In genomic region chr12:40114883-40115282, GRCm38 (mm10) we compare ENCODE assay signal across 26 mouse cellular contexts. TPM values are rescaled to one million over a fixed set of nuclear protein-coding genes. Genes with fewer than 3 reads are reported as not detected.
A peak's percentile ranks its signal among the peaks of the same experiment; 100 is the strongest.
DNase-seq lines count a peak whose midpoint lies in the region; ATAC-seq and TF ChIP-seq lines count a peak whose summit lies in the region.
"Had no signal": no experiment of that assay in that cellular context is flagged by ENCODE, and none has a peak within 500 bp of the region (broad histone marks: within the 10 kb centered on the region; RNA-seq: fewer than 3 reads in every experiment).

No protein-coding gene starts in this region.

- no peak for ATAC-seq in kidney, embryonic 15.5 days (replicated peaks; ENCODE audit: low FRiP score)
- no peak for ATAC-seq in hindbrain, embryonic 12.5 days (ENCODE audit: low FRiP score)
- ATAC-seq: forebrain, embryonic 14.5 days; forebrain, embryonic 16.5 days had no signal

- no peaks in the 10 kb centered on the region; the same call in 1 of the 2 replicates for H3K36me3 ChIP-seq in kidney, adult 2 months (ENCODE audit: control insufficient read depth, insufficient read depth, low read length)
- no peaks in the 10 kb centered on the region for H3K36me3 ChIP-seq in kidney, embryonic 15.5 days
- no peaks in the 10 kb centered on the region for H3K36me3 ChIP-seq in splenic B cell, adult 2 months (ENCODE audit: control insufficient read depth, insufficient read depth, low read length, poor library complexity, severe bottlenecking)
- H3K36me3 ChIP-seq in hindbrain, embryonic 12.5 days: no peaks in the 10 kb centered on the region
- H3K36me3 ChIP-seq: embryonic facial prominence, embryonic 13.5 days; embryonic facial prominence, embryonic 15.5 days; forebrain, embryonic 10.5 days; forebrain, embryonic 12.5 days; G1E had no signal

- peaks cover 9% of the 10 kb centered on the region; the same call in 1 of the 2 replicates for H3K4me1 ChIP-seq in kidney, adult 2 months (ENCODE audit: control insufficient read depth, insufficient read depth, low read length)
- no peaks in the 10 kb centered on the region for H3K4me1 ChIP-seq in kidney, embryonic 15.5 days
- no peaks in the 10 kb centered on the region for H3K4me1 ChIP-seq in hindbrain, embryonic 12.5 days
- H3K4me1 ChIP-seq: embryonic facial prominence, embryonic 13.5 days; embryonic facial prominence, embryonic 15.5 days; forebrain, embryonic 10.5 days; forebrain, embryonic 12.5 days had no signal

- no peaks in the 10 kb centered on the region for H3K27me3 ChIP-seq in kidney, adult 2 months (replicated peaks; ENCODE audit: control insufficient read depth, insufficient read depth, low read length)
- H3K27me3 ChIP-seq in kidney, embryonic 15.5 days: no peaks in the 10 kb centered on the region
- no peaks in the 10 kb centered on the region for H3K27me3 ChIP-seq in splenic B cell, adult 2 months (ENCODE audit: control insufficient read depth, insufficient read depth, low read length, poor library complexity, severe bottlenecking)
- H3K27me3 ChIP-seq in hindbrain, embryonic 12.5 days: no peaks in the 10 kb centered on the region
- H3K27me3 ChIP-seq: embryonic facial prominence, embryonic 13.5 days; embryonic facial prominence, embryonic 15.5 days; forebrain, embryonic 12.5 days had no signal

- no peak for TF ChIP-seq POLR2A in kidney, adult 2 months (IDR thresholded peaks at IDR 0.05; ENCODE audit: low read depth, low read length)

- DNase-seq in kidney, adult 2 months: no peak
- DNase-seq in B cell, adult 2 months: peak; percentile 14 to 19
- DNase-seq in Muller cell, postnatal 12 days (ENCODE audit: inconsistent ontology term): peak; percentile 63
- DNase-seq in splenic B cell, adult 2 months (ENCODE audit: low read depth, low spot score): peak; percentile 49
- no peak for DNase-seq in layer of hippocampus, adult 18-20 months (ENCODE audit: low spot score in 2 of 2)
- no peak for DNase-seq in thymus, postnatal 14 days
- DNase-seq: adrenal gland, adult 2 months; adrenal gland, postnatal 25 days; cerebellum, adult 11 months; cerebellum, adult 18-20 months; cerebellum, adult 8-10 months; cerebellum, adult 9-11 months; cerebellum, postnatal 14 days; cerebellum, postnatal 36 days; embryo, embryonic 11 days had no signal

- H3K27ac ChIP-seq in kidney, adult 2 months (ENCODE audit: insufficient read depth, low read depth, low read length): peak overlapping the region; percentile 52
- H3K27ac ChIP-seq in kidney, embryonic 15.5 days: no peak overlapping the region
- no peak overlapping the region for H3K27ac ChIP-seq in hindbrain, embryonic 12.5 days
- H3K27ac ChIP-seq: embryonic facial prominence, embryonic 13.5 days; embryonic facial prominence, embryonic 15.5 days; forebrain, embryonic 10.5 days; forebrain, embryonic 12.5 days had no signal

- H3K4me3 ChIP-seq in kidney, adult 2 months (ENCODE audit: insufficient read depth, low read depth, low read length): no peak overlapping the region
- H3K4me3 ChIP-seq in kidney, embryonic 15.5 days (replicated peaks): no peak overlapping the region
- H3K4me3 ChIP-seq in hindbrain, embryonic 12.5 days: no peak overlapping the region
- H3K4me3 ChIP-seq: embryonic facial prominence, embryonic 13.5 days; embryonic facial prominence, embryonic 15.5 days; erythroblast, embryonic 14.5 days; forebrain, embryonic 10.5 days; forebrain, embryonic 12.5 days had no signal

- H3K9ac ChIP-seq in kidney, embryonic 15.5 days: no peak overlapping the region
- no peak overlapping the region for H3K9ac ChIP-seq in hindbrain, embryonic 12.5 days
- H3K9ac ChIP-seq: embryonic facial prominence, embryonic 13.5 days; embryonic facial prominence, embryonic 15.5 days; forebrain, embryonic 12.5 days had no signal

- H3K4me2 ChIP-seq in kidney, embryonic 15.5 days: no peak overlapping the region
- H3K4me2 ChIP-seq in hindbrain, embryonic 12.5 days (replicated peaks): no peak overlapping the region
- H3K4me2 ChIP-seq: embryonic facial prominence, embryonic 13.5 days; embryonic facial prominence, embryonic 15.5 days; forebrain, embryonic 12.5 days had no signal

- no peaks in the 10 kb centered on the region for H3K9me3 ChIP-seq in kidney, embryonic 15.5 days (replicated peaks)
- H3K9me3 ChIP-seq in hindbrain, embryonic 12.5 days (replicated peaks): no peaks in the 10 kb centered on the region
- H3K9me3 ChIP-seq: embryonic facial prominence, embryonic 13.5 days; embryonic facial prominence, embryonic 15.5 days; forebrain, embryonic 10.5 days; forebrain, embryonic 12.5 days; G1E had no signal

- WGBS in kidney, adult 2 months: 61% methylated on average over 4 of the region's 4 CpGs
- 81% methylated on average over 4 of the region's 4 CpGs for WGBS in kidney, embryonic 15.5 days
- WGBS in hindbrain, embryonic 12.5 days: 91% methylated on average over 4 of the region's 4 CpGs

- no peak for TF ChIP-seq CTCF in kidney, adult 2 months (conservative IDR thresholded peaks at IDR 0.05; ENCODE audit: insufficient read depth, insufficient read length, low read depth, low read length)

RNA-seq across cellular contexts. Expression of gene Scin, which starts 19.1 kb away (rescaled TPM):
- 37.1 and 41.9 TPM in 2 replicates for polyA plus RNA-seq in kidney, adult 2 months (2012; rRNA removed)
- polyA plus RNA-seq in kidney, embryonic 15.5 days (2015; fragmentation: Nextera tagmentation; extraction: Ambion mirVana): 14.9 and 19.9 TPM in 2 replicates
- 1 to 10 TPM; 2.3 to 2.7 TPM for total RNA-seq in layer of hippocampus, adult 18-20 months (2021)
- 0.83 and 3.5 TPM in 2 replicates for polyA plus RNA-seq in hindbrain, embryonic 12.5 days (2016; fragmentation: Nextera tagmentation; extraction: Ambion mirVana)
- polyA plus RNA-seq: C2C12; forebrain, embryonic 10.5 days; forebrain, embryonic 14.5 days; forebrain, embryonic 16.5 days; G1E had no signal

Comparison
In these comparisons a context has a peak if more than half of its experiments do, and no peak if none do; other contexts are left out.
1. DNase-seq: peak in B cell, adult 2 months (2 of 2), Muller cell, postnatal 12 days (single experiment) and splenic B cell, adult 2 months (single experiment); none in kidney, adult 2 months (single experiment), layer of hippocampus, adult 18-20 months (0 of 2) and thymus, postnatal 14 days (single experiment).